Mouse (Mus musculus) right cerebral cortex, postnatal 10 days (tissue): Measurements from ENCODE around the gene Gm20388.
"Not testable (repeated sequence)": the region's sequence is repeated elsewhere in the genome, so short reads cannot be mapped to it uniquely, and the experiment has no call there.

Source experiments
- DNase-seq, 2 experiments: peaks; one replicate each; pipeline ENCODE4 v3.0.0; 2021; ENCODE audit warnings: low spot score in 2 of 2

The Gm20388 gene

DNA sequence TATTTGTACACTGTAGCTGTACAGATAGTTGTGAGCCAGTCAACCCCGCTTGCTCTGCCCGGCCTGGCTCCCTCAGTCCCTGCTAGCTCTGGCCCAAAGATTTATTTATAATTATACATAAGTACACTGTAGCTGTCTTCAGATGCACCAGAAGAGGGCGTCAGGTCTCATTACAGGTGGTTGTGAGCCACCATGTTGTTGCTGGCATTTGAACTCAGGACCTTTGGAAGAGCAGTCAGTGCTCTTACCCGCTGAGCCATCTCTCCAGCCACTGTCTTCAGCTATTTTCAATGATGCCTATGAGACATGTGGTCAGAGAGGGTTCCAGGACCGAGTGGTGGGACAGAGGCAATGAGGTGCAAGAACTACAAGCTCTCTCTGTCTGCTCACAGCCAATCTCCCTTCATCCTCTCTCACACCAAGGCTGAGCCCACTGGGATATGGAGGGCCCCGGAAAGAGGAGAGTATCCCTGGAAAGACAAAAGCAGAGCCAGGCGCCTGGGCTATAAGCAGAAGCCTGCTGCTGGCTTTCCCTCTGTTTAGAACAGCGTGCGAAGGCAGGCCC lies 1757.4 kb downstream of the Gm20388 start:
- not testable (repeated sequence) for DNase-seq

DNA sequence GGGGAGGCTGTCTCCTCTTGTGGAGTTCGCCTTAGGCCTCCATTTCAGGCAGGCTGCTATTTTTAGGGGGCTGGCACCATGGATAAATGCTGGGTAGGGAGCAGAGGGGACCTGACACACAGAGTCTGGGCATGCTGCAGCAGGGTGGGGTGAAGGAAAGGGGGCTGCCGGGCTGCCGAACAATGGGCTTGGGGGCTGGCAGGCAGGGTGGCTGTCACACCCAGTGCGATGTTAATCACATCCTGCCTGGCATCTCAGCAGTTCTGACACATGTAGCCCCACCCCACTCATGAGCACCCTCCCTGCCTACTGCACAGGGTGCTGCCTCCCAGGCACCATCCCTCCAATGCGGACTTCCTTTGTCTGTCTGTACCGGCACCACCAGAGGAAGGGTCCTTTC lies 1757.9 kb downstream of the Gm20388 start:
- peak; percentile 76 to 83 for DNase-seq

DNA sequence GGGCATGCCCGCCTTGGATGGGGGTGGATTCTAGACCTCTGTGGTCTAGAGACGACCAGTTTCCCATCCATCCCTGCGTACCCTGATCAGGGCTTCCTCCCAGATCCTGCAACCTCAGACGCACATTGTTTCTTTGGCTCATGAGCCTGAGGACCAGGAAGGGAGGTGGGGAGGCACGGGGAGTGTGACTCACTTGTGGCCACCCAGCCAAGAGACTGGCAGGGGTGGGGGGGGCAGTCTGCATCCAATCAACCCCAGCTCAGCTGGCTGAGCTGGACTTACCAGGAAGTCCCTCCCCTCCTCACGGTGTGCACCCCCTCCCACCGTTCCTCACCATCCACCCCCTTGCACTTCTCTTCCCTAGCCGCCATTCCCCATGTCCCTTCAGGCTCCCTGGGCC lies 1758.6 kb downstream of the Gm20388 start:
- DNase-seq: peak in 1 of 2 experiments; percentile 58

DNA sequence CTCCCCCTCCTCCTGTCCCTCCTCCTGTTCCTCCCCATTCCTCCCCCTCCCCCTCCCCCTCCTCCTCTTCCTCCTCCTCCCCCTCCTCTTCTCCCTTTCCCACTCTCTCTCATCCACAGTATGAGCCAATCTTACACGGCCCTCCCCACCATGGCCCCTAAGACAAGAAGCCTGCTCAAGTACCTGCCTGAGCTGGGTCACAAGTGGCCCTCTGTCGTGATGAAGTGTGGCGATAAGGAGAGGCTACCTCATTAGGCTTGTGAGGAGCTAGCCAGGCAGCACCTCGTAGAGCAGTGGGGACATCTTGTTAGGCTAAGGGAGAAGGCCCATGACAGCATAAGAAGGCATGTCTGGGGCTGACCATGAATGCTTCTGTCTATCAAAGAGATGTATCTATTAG lies 1762.5 kb downstream of the Gm20388 start:
- DNase-seq: no peak

DNA sequence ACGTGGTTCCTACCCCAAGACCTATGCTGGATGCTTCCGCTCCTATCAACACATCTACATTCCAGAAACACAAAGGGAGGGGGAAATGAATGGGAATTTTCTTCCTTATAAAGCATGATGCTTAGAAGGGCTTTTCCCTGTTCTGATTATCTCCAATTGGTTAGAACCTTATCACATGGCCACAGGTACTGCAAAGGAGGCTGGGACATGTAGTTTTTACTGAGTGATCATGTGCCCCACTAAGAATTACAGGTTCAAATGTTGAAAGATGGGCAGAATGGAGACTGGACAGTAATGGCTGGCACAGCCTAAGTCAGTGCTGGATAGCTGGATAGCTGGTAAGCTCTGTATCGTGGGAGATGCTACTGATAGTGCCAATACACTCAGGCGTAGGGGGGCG lies 1763.3 kb downstream of the Gm20388 start:
- peak in 1 of 2 experiments; percentile 70 for DNase-seq

DNA sequence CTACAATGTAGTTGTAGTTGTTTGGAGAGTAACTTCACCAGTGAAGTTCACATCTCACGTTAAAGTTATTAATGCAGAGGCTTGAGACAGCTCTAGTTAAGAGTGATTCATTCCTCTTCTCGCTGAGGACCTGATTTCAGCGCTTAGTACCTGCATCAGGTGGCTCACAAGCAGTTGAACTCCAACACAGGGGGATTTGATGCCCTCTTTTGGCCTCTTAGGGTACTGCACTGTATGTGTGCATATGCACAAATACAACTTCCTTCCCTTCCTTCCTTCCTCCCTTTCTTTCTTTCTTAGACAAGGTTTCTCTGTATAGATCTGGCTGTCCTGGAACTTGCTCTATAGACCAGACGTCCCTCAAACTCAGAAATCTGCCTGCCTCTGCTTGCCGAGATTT lies 1763.9 kb downstream of the Gm20388 start:
- no peak for DNase-seq

DNA sequence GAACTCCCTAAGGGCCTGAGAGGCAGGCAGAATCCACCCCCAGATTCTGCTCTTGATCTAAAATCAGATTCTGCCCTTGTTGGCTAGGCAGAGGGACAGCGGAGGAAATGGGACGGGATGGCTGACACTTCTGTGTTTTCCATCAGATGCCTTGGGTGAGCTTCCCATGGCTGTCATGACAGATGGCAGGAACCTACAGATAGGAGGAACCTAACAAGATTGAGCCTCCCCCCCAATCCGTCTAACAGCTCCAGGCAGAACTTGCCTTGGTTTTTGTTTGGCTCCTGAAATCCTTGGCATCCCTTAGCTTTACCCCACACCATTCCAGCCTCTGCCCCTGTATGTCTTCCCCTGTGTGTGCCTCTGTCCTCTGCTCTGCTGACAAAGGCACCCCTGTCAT lies 1764.5 kb downstream of the Gm20388 start:
- no peak for DNase-seq

DNA sequence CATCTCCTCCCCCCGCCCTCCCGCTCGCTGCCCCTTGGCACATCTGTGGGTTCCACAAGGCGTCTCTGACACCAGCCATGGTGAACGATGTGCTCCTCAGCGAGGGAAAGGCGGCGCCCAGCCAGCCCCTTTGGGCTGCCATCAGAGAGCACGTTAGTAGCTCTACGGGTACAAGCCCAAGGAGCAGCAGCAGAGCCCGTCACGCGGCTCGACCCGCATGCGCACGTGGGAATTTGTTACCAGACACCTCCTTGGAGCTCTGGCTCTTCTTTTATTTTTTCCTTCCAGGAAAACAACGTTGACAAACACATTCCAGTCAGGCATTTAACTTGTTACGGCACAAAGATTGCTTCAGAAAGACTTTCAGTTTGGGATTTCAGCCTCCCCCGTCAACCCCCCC lies 1765.1 kb downstream of the Gm20388 start:
- peak in 1 of 2 experiments; percentile 63 for DNase-seq

DNA sequence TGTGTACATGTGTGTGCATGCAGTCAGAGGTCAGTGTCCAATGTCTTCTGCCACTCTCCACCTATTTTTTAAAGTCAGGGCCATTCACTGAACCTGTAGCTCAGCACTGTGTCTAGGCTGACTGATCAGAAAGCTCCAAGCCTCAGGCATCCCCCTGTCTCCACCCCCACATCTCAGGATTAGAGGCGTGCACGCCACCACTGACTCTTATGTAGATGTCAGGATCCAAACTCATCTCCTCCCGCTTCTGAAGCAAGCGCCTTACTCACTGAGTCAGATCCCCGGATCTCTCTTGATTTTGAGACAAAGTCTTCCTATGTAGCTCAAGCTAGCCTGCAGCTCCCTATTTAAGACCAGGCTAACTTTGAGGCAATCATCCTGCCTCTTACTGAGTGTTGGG lies 1768.1 kb downstream of the Gm20388 start:
- DNase-seq: no peak

DNA sequence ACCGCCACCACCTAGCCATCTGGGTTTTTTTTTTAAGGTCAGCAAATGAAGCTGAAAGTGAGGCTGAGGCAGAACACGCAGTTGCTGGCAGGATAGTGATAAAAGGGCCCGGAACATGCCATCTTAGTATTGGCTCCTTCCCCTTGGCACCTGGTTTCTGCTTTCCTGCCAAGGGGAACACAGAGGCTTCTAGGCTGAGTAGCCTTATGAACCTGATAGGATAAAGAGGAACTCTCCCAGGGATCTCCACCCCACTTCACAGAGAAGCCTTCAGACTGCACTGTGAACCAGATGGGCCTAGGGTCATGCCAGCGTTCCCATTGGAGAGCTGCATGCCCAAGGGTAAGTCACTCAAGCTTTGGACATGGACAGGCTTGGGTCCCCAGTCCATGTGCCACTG lies 1770.3 kb downstream of the Gm20388 start:
- DNase-seq: no peak

DNA sequence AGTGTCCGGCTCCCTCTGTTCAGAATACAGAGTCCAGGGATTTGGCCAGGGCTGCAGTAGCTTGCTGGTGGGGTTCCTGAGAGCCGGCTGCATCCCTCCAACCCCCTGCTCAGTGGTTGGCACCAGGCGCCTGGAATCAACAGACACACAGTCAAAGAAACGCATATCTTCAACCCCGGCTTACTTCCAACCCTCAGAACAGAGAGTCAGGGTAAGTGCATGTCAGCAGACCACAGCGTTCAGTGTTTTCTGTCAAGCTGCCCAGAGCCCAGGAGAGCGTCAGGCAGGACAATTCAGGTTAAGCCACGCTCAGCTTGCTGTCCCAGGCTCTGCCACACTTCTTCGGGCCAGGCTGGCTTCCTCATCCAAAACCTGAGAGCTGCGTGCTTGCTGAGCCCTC lies 1770.8 kb downstream of the Gm20388 start:
- DNase-seq: no peak

DNA sequence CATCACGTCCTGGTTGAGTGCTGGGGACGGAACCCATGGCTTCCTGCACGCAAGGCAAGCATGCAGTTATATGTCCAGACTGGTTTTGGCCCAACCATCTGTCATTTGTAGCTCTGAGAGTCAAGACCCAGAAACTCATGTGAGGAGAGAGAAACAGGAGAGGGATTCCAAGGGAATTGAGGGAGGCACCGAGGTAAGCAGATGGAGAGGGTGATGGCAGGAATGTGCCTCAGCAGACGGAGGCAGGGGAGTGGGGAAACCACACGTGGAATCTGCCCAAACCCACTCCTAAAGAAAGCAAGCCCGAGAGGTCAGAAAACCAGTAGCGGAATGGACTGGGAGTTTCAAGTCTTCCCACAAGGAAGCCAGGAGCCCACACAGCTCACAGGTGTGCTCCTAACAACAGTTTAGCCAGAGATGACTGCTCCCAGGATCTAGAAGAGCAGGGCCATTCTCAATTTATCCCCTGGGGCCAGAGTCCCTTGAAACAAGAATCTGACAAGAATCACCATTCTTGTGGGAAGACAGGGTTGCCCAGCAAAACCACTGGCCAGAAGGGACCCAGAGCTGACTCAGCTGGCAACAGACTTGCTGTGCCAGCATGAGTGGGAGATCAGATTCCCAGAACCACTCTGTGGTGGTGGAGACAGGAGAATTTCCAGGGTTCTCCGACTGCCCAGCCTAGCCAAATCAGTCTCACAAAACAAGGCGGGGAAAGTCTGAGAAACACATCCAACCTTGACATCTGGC lies 1772.6 kb downstream of the Gm20388 start:
- DNase-seq: no peak

DNA sequence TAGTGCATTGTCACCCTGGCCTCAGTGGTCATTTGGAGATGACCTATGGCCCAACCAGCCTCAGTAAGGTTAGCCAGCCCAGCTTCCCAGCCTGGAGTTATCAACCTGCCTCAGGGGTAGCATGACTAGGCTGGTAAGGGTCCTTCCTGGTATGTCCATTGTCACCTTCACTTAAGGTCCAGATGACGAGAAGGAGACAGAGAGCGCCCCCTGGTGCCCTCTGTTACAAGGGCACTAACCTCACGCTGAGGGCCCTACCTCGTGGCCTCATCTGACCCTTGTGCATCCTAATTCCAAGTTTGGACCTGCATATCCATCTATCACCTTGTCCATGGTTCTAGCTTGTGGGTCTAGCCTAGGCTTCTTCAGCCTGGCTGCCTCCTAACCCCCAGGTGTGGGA lies 1774.8 kb downstream of the Gm20388 start:
- no peak for DNase-seq

DNA sequence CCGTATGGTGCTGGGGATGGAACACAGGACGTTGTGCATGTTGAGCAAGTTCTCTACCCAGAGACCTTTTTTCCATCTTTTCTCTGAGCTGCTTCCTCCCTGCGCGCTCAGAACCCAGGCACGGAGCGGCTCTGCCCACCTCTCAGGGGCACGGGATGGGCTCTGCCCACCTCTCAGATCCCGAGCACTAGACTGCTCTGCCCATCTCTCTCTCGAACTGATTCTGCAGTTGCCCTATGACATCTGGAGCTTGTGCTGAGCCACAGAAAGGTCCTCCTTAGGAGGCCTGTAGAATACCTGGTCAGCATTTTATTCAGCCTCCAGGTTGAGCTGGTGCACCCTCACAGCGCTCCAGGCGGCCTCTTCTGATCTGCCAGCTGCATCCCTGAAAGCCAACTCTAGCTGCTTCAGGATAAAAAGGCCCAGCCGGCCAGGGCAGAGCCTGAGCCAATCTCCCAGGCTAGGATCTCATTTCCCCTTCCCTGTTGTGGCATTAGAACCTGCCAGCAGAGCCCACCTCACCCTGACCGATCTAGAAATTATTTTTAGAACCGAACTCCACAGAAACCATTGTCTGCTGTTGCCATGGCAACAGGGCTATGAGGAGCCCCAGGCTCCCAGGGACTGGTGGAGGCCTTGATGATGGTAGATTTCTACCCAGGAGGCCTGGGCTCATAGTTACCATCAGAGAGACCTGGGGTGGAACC lies 1777.0 kb downstream of the Gm20388 start:
- peak; percentile 77 to 86 for DNase-seq

DNA sequence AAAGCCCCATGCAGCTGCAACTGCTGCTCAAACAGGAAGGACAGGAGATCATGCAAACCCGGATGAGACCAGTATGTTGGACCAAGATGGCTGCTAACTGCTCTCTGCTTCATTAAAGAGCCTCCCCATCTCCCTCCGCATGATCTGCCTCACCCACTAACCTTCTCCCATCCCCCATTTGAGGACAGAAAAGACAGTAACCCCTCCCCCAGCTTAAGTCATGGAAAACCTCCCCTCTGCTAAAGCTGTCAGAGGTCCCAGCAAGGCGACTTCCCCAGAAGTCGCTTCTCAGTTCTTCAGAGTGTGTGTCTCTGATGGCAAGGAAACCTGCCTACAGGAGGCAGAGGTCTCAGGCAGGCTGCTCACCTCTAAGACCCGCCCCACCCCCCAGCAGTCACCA lies 1777.9 kb downstream of the Gm20388 start:
- no peak for DNase-seq

DNA sequence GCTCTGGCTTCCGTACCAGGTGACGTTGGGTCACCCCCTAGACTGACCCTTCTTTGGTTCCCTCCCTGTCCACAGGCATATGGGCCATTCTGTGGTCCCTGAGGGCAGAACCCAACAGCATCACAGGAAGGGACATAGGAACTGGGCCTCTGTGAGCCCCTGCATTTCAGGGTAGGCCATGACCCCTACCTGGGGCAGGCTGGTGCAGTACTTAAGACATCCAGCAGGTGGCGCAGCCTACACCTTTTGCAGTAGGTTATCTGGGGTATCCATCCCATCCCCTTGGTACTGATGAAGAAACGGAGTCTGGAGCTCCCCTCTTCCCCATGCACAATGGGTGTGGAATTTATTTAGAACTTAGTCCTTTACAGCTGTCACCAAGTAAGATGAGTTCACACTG lies 1783.8 kb downstream of the Gm20388 start:
- no peak for DNase-seq

DNA sequence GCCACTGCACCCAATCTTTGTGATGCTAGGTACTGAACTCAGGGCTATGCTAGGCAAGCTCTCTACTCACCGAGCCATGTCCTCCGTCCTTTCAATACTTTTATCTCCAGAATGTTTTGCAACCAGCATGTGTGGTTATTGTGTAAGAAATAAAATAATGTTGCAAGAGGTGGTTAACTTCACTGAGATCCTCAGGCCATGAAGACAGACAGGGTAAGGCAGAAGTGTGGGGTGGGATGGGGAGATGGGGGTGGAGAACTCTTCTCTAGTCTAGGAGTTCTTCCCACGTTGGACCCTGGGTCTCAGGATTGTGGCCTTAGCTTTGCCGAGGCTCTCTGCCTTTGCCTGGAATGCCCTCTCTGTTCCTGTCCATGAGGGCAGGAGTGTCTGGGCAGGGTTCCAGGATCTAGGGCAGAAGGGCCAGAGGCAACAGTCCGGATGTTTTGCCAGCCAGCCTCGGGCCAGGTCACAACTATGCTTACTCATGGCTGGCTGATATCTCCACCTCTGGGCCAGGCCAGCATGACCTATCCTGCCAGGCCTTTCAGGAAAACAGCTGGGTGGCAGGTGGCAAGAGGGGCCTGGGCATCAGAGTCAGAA lies 1785.0 kb downstream of the Gm20388 start:
- DNase-seq: no peak

DNA sequence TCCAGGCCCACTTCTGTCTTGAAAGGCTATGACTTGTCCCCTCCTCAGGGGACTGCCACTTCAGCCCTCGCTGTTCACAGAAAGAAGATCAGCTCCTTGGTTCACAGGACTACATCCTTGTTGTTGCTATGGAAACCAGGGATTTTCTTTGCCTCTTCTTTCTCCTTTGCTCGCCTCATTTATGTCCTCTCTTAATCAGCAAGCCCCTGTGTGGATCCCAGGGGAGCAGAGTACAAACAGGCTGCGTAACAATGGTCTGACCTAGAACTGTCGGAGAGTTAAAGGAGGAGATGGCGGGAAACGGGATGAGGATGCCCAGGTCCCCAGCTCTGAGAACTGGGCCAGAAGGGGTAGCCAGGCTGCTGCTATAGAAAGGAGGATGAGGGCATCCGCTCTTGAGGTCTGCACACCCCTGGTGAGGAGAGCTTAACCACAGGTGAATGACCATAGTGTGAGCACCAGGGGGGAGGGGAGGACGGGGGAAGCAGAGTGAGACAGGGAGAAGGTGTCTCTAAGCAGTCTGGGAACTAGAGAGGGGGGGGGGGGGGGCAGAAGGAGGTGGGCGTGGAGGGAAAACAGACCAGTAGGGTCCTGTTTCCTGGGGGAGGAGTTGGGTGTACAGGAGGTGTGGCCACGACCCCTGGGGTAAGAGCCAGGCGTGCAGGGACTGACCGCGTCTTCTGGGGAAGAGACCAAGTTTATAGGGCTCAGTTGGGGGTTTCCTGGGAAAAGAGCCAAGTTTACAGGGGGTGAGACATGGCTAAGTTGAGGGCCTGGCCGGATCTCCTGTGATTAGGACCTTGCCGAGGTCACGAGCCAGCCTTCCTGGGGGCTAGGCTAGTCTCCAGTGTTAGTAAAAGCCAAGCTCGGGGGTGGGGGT lies 1787.3 kb downstream of the Gm20388 start:
- DNase-seq: no peak

DNA sequence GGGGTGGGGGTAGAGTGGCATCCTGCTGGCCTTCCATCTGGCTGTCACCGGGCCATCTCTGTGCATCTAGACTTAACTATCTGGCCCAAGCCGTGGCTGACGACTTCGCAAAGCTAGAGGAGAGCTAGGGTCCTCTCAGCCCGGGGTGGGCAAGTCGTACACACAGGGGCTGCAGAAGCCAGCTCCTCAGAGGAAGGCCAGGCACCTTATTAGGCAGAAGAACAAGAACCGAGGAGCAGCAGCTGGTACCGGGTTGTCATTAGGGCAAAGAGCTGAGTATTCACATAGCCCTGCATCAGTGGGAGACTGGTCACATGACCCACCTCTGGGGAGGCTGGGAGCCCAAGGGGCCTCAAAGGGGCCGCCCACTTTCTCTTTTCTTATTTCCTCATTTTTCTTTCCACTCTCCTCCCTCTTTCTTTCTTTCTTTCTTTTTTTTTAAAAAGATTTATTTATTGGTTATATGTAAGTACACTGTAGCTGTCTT lies 1788.0 kb downstream of the Gm20388 start:
- no peak for DNase-seq

DNA sequence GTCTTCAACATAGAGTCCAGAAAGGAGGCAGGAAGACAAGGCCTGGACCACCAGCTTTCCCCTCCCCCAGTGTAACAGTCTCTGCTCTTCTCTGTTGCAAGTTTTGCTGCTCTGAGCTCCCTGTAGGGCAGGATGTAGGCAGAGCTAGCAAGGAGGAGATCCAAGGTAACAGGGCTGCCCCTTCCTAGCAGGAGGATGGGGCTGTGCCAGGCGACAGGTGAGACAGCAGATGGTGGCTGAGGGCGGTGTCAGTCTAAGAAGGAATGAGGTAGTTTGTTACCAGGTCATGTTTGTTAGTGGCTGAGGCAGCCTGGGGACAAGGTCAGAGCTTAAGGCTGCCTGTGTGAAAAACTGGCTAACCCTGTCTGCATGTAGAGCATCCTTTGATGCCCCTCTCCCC lies 1789.3 kb downstream of the Gm20388 start:
- no peak for DNase-seq

DNA sequence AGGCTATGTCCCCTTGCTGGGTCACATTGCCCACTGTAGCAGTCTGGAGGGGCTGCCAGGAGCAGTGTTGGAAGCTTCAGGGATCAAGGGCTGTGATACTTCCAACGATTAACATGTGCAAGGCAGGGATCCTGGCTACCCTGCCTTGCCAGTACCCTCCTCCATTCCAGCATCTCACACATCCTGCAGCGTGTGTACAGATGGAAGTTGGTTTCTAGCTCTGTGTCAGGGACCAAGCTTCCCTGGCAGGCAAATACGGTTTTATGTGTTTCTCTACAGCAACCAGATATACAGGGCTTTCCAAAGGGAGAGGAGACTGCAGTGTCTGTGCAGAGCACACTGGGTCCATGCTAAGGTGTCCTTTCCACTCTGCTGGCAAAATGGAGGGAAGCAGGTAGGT lies 1794.5 kb downstream of the Gm20388 start:
- DNase-seq: peak in 1 of 2 experiments; percentile 52

DNA sequence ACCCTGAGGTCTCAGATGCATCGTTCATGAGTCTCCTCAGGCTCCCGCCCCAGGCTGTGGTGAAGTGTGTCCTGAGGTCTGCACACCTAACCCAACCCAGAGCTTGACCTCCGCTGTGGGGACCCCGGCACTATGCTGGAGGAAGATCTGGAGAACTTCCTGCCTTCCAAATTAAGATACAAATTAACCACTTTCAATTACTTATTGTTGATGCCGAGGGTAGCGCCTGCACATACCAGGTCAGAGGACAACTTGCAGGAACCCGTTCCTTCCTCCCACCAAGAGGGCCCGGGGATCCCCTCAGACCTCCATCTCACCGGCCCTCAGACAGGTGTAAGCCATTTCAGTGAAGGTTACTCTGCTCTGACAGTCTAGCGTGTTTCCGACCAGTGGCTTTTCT lies 1796.3 kb downstream of the Gm20388 start:
- DNase-seq: no peak
